In the genomic region with DNA sequence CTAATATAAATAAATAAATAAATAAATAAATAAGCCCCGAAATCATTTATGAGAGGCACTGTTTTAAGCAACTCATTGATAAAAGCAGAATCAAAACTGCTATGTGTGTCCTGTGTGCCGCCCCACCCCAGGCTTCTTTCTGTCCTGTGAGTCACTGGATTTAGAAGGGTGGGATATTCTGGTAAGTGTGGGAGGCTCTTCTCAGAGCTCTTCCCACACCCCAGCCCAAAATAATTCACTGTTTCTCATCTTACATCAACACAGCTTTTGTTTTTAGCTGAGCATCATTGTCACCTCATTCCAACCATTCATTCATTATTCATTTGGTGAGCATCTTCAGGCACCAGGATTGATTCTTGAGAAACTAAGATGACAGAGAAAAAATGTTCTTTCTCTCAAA, we compare ENCODE assay signal across 24 mouse cellular contexts.
DNase-seq lines count a peak whose midpoint lies in the region; ATAC-seq lines count a peak whose summit lies in the region.
"Had no signal": no experiment of that assay in that cellular context is flagged by ENCODE, and none has a peak within 500 bp of the region (broad histone marks: within the 10 kb centered on the region; RNA-seq: fewer than 3 reads in every experiment).

No protein-coding gene starts in this region.

- ATAC-seq in frontal cortex, adult (ENCODE audit: low TSS enrichment): peak; percentile 99
- ATAC-seq: activated CD4-positive, CD25-positive, alpha-beta regulatory T cell, adult 4 months; forebrain, embryonic 14.5 days; hindbrain, postnatal 0 days; intestine, embryonic 15.5 days; lung, postnatal 0 days; midbrain, embryonic 13.5 days had no signal

- DNase-seq in frontal cortex, postnatal 10 days (ENCODE audit: low spot score in 2 of 2): no peak
- peak; percentile 57 for DNase-seq in right cerebral cortex, adult 18-20 months
- DNase-seq in right cerebral cortex, postnatal 14 days: no peak
- peak; percentile 22 to 39 for DNase-seq in right cerebral cortex, postnatal 10 days (ENCODE audit: low spot score in 2 of 2)
- DNase-seq in heart, postnatal 14 days: no peak
- DNase-seq in kidney, adult 9 months: no peak
- DNase-seq: adrenal gland, adult 2 months; cerebellum, adult 11-12 months; cerebellum, adult 9-11 months; embryo, embryonic 11 days; gastrocnemius, postnatal 14 days; kidney, adult 2 months; kidney, postnatal 10 days; liver, embryonic 13.5 days; lung, adult 18-20 months; lung, postnatal 4 days; thymus, postnatal 14 days had no signal

- intact Hi-C loops in heart, postnatal 14 days (cut with DNase I): no loop called here

Comparison
In these comparisons a context has a peak if more than half of its experiments do, and no peak if none do; other contexts are left out.
1. DNase-seq: peak in right cerebral cortex, adult 18-20 months (single experiment) and right cerebral cortex, postnatal 10 days (2 of 2); none in frontal cortex, postnatal 10 days (0 of 2), right cerebral cortex, postnatal 14 days (single experiment), heart, postnatal 14 days (0 of 2) and kidney, adult 9 months (single experiment).